Mouse (Mus musculus) midbrain, embryonic 10.5 days (tissue): ENCODE results near the gene Acap2. TPM values are rescaled to one million over a fixed set of nuclear protein-coding genes. Genes with fewer than 3 reads are reported as not detected.

ENCODE experiments used
- DNase-seq: peaks from one replicate; pipeline ENCODE4 v3.0.0-alpha.2; 2017; ENCODE audit warnings: low spot score
- H3K27ac ChIP-seq: fragments of 300-500 bp; sonication (generic); replicated peaks from 2 replicates; pipeline ENCODE4 v1.5.1; 2016; ENCODE audit warnings: mild to moderate bottlenecking
- H3K27me3 ChIP-seq: fragments of 300-500 bp; sonication (generic); 2 replicates; pipeline ENCODE4 v1.6.1; 2016; ENCODE audit warnings: low read depth, mild to moderate bottlenecking; ENCODE audit not compliant: poor library complexity, severe bottlenecking
- H3K36me3 ChIP-seq: fragments of 300-500 bp; sonication (generic); 2 replicates; pipeline ENCODE4 v1.6.1; 2016; ENCODE audit warnings: mild to moderate bottlenecking, moderate library complexity
- H3K4me1 ChIP-seq: fragments of 300-500 bp; sonication (generic); 2 replicates; pipeline ENCODE4 v1.6.1; 2016
- H3K4me3 ChIP-seq: fragments of 300-500 bp; sonication (generic); 2 replicates; pipeline ENCODE4 v1.5.1; 2016; ENCODE audit warnings: mild to moderate bottlenecking, moderate library complexity
- H3K9me3 ChIP-seq: fragments of 300-500 bp; sonication (generic); replicated peaks from 2 replicates; pipeline ENCODE4 v1.6.1; 2016; ENCODE audit warnings: mild to moderate bottlenecking
- WGBS: fragments of 180-500 bp; shearing (Covaris S2); methylation state at CpG from one replicate; pipeline ENCODE4 v1.1.7; 2016; 5-methylcytosine and 5-hydroxymethylcytosine counted together
- polyA plus RNA-seq: library from polyadenylated mRNA; unstranded; fragments of >200 nt; fragmentation: Nextera tagmentation; extraction: Ambion mirVana; gene quantifications from 2 replicates; pipeline ENCODE4 v1.2.1, GENCODE M21; 2016

Gene Acap2
- polyA plus RNA-seq, 1 experiment from 2014 or later, result 16.9 TPM

DNA sequence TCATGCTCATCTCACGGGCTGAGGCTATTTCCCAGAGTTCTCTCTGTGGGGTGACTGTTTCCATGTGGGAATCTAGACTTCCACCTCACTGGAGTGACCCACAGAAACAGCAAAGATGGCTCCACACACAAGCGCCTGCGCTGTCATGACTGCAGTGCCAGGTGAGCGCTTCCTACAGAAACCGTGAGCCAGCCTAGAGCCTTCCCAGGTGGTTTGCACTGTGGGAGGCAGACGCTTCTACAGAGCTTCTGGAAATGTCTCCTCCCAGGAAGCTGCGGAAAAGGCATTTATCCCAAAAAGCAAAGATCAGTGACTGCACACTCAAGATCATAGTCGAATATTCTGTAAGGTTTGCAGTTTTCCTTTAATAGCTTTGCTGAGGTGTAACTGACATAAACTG is 20.2 kb downstream of the Acap2 start:
- WGBS, result 83% methylated on average over 8 of the region's 8 CpGs
- no peak overlapping the region for H3K4me3 ChIP-seq
- H3K36me3 ChIP-seq, result no peaks in the 10 kb centered on the region
- no peaks in the 10 kb centered on the region for H3K9me3 ChIP-seq
- peaks cover 18% of the 10 kb centered on the region for H3K4me1 ChIP-seq
- H3K27ac ChIP-seq, result no peak overlapping the region
- no peaks in the 10 kb centered on the region for H3K27me3 ChIP-seq
- no peak for DNase-seq

- no peak for DNase-seq
- Histone ChIP-seq H3K36me3 (no peaks in the 10 kb centered on the region), H3K4me3 (no peak overlapping the region), H3K27me3 (no peaks in the 10 kb centered on the region), H3K4me1 (peaks cover 9% of the 10 kb centered on the region), H3K9me3 (no peaks in the 10 kb centered on the region), H3K27ac (no peak overlapping the region)
- WGBS, result 76% methylated on average over 5 of the region's 5 CpGs
Observed at GRCm38 (mm10) chr16:31179384-31179783, 21.7 kb downstream of the Acap2 start.

GRCm38 (mm10) chr16:31174880-31175638 is 26.0 kb downstream of the Acap2 start:
- WGBS, result 87% methylated on average over 9 of the region's 9 CpGs

DNA sequence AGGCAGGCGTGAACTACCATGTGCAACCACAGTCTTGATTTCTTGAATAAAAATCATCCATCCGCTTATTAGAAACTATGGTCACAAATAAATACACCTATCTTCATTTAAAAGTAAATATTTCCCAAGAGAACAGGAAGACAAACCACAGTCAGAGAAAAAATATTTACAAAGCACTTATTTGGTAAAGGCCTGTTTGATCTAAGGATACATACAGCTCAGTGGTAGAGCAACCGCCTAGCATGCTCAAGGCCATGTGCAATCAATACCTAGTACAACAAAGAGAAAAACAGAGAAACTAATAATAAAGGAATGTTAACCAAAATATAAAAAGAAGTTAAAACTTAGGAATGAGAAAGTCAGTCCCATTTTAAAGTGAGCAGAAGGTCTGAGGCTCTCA is 28.8 kb downstream of the Acap2 start:
- Histone ChIP-seq H3K27me3 (no peaks in the 10 kb centered on the region), H3K4me3 (no peak overlapping the region), H3K9me3 (no peaks in the 10 kb centered on the region), H3K4me1 (peaks cover 21% of the 10 kb centered on the region), H3K36me3 (no peaks in the 10 kb centered on the region), H3K27ac (no peak overlapping the region)
- WGBS, result 92% methylated on average over 3 of the region's 3 CpGs
- DNase-seq, result no peak

More at GRCm38 (mm10) chr16:31174880-31175638, 26.0 kb downstream of the Acap2 start:
- no peaks in the 10 kb centered on the region for H3K36me3 ChIP-seq
- no peak for DNase-seq
- no peaks in the 10 kb centered on the region for H3K27me3 ChIP-seq
- no peaks in the 10 kb centered on the region for H3K9me3 ChIP-seq
- peaks cover 6% of the 10 kb centered on the region for H3K4me1 ChIP-seq
- no peak overlapping the region for H3K4me3 ChIP-seq
- no peak overlapping the region for H3K27ac ChIP-seq

GRCm38 (mm10) chr16:31171418-31171817 is 29.6 kb downstream of the Acap2 start:
- no peak overlapping the region for H3K4me3 ChIP-seq
- no peaks in the 10 kb centered on the region for H3K9me3 ChIP-seq
- no peak overlapping the region for H3K27ac ChIP-seq
- H3K4me1 ChIP-seq, result peaks cover 29% of the 10 kb centered on the region
- no peaks in the 10 kb centered on the region for H3K36me3 ChIP-seq
- DNase-seq, result no peak
- no peaks in the 10 kb centered on the region for H3K27me3 ChIP-seq

DNA sequence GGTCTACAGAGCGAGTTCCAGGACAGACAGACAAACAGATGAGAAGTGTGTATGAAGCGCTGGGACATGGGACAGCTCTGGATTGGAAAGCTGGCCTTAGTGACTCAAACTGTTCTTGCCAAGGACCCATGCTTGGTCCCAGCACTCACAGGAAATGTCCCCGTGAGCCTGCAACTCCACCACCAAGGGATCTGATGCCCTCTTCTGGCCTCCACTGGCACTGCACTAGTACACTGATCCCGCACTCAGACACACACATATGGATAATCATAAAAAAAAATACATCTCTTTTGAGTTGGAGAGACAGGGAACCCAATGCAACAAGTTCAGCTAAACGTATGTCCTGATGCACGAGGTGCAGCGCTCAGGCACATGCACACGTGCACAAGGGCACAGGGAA is 30.7 kb downstream of the Acap2 start:
- no peaks in the 10 kb centered on the region for H3K27me3 ChIP-seq
- no peak overlapping the region for H3K4me3 ChIP-seq
- H3K4me1 ChIP-seq, result peaks cover 40% of the 10 kb centered on the region
- no peaks in the 10 kb centered on the region for H3K36me3 ChIP-seq
- no peak overlapping the region for H3K27ac ChIP-seq
- 94% methylated on average over 8 of the region's 8 CpGs for WGBS
- no peaks in the 10 kb centered on the region for H3K9me3 ChIP-seq
- DNase-seq, result no peak

GRCm38 (mm10) chr16:31169596-31169995 is 31.4 kb downstream of the Acap2 start:
- Histone ChIP-seq H3K27ac (no peak overlapping the region), H3K9me3 (no peaks in the 10 kb centered on the region), H3K27me3 (0 out of 2 replicates have a peak, but pooled peaks cover under 1% of the 10 kb centered on the region), H3K4me1 (peaks cover 46% of the 10 kb centered on the region), H3K36me3 (no peaks in the 10 kb centered on the region), H3K4me3 (no peak overlapping the region)
- DNase-seq, result no peak

DNA sequence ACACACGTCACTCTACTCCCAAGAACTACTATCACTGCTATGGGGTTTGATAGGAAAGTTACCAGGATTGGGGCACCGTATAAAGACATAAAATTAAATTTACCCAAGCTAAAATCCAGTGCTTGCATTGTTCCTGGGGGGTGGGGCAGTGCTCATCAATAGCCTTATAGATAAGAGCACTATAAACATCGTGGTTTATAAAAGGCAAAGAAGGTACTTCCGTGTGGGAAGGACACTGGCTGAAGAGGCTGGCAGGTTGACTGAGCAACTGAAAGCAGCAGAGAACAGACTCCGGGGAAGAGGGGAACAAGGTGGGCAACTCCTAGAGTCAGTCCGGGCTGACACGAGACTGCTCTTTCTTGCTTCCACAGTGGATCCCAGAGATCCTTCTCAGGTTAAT is 33.1 kb downstream of the Acap2 start:
- no peak overlapping the region for H3K4me3 ChIP-seq
- peaks cover 5% of the 10 kb centered on the region for H3K9me3 ChIP-seq
- H3K27ac ChIP-seq, result no peak overlapping the region
- peaks cover 13% of the 10 kb centered on the region; the same call in 1 of the 2 replicates for H3K27me3 ChIP-seq
- H3K4me1 ChIP-seq, result peaks cover 44% of the 10 kb centered on the region
- no peak for DNase-seq
- WGBS, result 65% methylated on average over 7 of the region's 7 CpGs
- peaks cover 2% of the 10 kb centered on the region for H3K36me3 ChIP-seq

GRCm38 (mm10) chr16:31167017-31167887 is 33.8 kb downstream of the Acap2 start:
- Histone ChIP-seq H3K4me3 (no peak overlapping the region), H3K27me3 (peaks cover 19% of the 10 kb centered on the region), H3K36me3 (peaks cover 5% of the 10 kb centered on the region), H3K27ac (no peak overlapping the region), H3K9me3 (peaks cover 8% of the 10 kb centered on the region), H3K4me1 (peaks cover 40% of the 10 kb centered on the region)
- WGBS, result 44% methylated on average over 10 of the region's 10 CpGs
- DNase-seq, result no peak

- Histone ChIP-seq H3K27ac (no peak overlapping the region), H3K4me3 (no peak overlapping the region), H3K27me3 (peaks cover 33% of the 10 kb centered on the region), H3K36me3 (peaks cover 5% of the 10 kb centered on the region), H3K4me1 (peaks cover 40% of the 10 kb centered on the region), H3K9me3 (peaks cover 8% of the 10 kb centered on the region)
- peak; percentile 27 for DNase-seq
- 46% methylated on average over 4 of the region's 4 CpGs for WGBS
Observed at GRCm38 (mm10) chr16:31165907-31166306, 35.1 kb downstream of the Acap2 start.

DNA sequence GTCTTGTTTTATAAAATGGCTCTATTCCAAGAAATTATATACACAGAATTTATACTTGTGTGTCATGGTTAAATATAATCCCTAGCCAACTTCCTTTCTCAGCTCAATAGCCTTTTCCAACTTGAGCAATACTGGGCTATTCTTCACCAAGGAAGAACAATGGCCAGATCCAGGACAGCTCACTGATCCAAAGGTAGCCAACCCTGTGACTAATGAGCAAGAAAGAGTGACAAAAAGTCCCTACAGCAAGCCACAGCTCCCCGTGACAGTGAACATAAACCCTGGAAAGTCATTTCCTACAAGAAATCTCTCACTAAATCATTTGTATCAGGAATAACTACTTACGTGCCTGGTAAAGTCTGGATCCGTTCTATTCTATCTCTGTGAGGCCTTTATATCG is 35.6 kb downstream of the Acap2 start:
- Histone ChIP-seq H3K9me3 (peaks cover 8% of the 10 kb centered on the region), H3K27me3 (peaks cover 37% of the 10 kb centered on the region), H3K4me3 (no peak overlapping the region), H3K27ac (no peak overlapping the region), H3K36me3 (peaks cover 5% of the 10 kb centered on the region), H3K4me1 (peaks cover 41% of the 10 kb centered on the region)
- no peak for DNase-seq
- 71% methylated on average over 4 of the region's 4 CpGs for WGBS

DNA sequence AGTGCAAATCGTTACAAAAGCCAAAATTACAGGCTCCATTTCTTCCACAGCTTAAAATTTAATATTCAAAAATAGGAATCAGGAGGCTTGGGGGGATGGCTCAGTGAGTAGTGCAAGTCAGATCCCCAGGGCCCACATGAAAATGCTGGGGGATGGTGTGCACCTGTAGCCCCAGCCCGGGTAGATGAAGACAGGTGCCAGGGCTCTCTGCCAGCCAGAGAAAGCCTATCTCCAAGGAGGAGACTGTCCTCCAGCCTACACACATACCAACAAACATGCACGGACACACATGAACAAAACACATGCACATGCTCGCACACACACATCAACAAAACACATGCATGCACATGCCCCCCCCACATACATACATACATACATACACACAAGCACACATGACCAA is 36.9 kb downstream of the Acap2 start:
- Histone ChIP-seq H3K27ac (no peak overlapping the region), H3K9me3 (peaks cover 8% of the 10 kb centered on the region), H3K27me3 (peaks cover 44% of the 10 kb centered on the region), H3K4me3 (no peak overlapping the region), H3K4me1 (peaks cover 54% of the 10 kb centered on the region), H3K36me3 (peaks cover 5% of the 10 kb centered on the region)
- no peak for DNase-seq
- 92% methylated on average over 4 of the region's 4 CpGs for WGBS

DNA sequence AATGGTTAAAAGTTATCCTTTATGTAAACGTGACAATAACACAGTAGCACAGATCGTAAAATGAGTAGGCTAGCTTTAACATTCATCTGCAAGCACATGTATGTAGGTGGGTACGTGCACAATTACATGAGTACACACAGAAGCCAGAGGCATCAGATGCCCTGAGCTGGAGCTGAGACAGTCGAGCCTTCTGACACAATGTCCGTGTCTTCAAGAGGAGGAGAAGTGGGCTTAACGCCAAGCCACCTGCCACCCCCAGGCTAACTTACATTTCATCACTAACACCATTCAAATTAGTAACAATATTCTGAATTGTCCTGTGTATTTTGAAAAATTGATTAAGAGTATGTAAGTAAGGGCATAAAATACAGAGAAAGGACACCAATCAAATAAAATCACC is 40.6 kb downstream of the Acap2 start:
- H3K27ac ChIP-seq, result no peak overlapping the region
- H3K27me3 ChIP-seq, result peaks cover 58% of the 10 kb centered on the region
- H3K36me3 ChIP-seq, result peaks cover 37% of the 10 kb centered on the region
- no peak for DNase-seq
- peaks cover 37% of the 10 kb centered on the region for H3K9me3 ChIP-seq
- H3K4me1 ChIP-seq, result peaks cover 24% of the 10 kb centered on the region
- 75% methylated on average over 6 of the region's 6 CpGs for WGBS
- H3K4me3 ChIP-seq, result no peak overlapping the region
